Mouse (Mus musculus) right cerebral cortex, postnatal 36 days (tissue): ENCODE results near the gene Bicral.
"Not testable (repeated sequence)": the region's sequence is repeated elsewhere in the genome, so short reads cannot be mapped to it uniquely, and the experiment has no call there.

ENCODE experiments used
- DNase-seq, 2 experiments: peaks; one replicate each; pipeline ENCODE4 v3.0.0; 2022; ENCODE audit warnings: low spot score in 2 of 2, mixed read lengths in 1 of 2

The Bicral gene

GRCm38 (mm10) chr17:46799680-46800079 is 58.6 kb downstream of the Bicral start:
- DNase-seq, result no peak

GRCm38 (mm10) chr17:46797386-46797785 is 60.9 kb downstream of the Bicral start:
- no peak for DNase-seq

GRCm38 (mm10) chr17:46796743-46797142 is 61.5 kb downstream of the Bicral start:
- no peak for DNase-seq

- DNase-seq, result no peak
Observed at GRCm38 (mm10) chr17:46792963-46793362, 65.3 kb downstream of the Bicral start.

GRCm38 (mm10) chr17:46787974-46788373 is 70.3 kb downstream of the Bicral start:
- DNase-seq, result not testable (repeated sequence)

- DNase-seq, result no peak
Observed at GRCm38 (mm10) chr17:46786952-46787351, 71.3 kb downstream of the Bicral start.

- DNase-seq, result no peak
Observed at GRCm38 (mm10) chr17:46783222-46783565, 75.1 kb downstream of the Bicral start.

GRCm38 (mm10) chr17:46782341-46783221 is 75.7 kb downstream of the Bicral start, which contains the start of gene Rpl7l1:
TSS of gene Rpl7l1 (minus strand) at chr17:46782672.
- DNase-seq, result peak; percentile 82 to 87

- no peak for DNase-seq
Observed at GRCm38 (mm10) chr17:46781876-46782275, 76.4 kb downstream of the Bicral start.

GRCm38 (mm10) chr17:46776087-46776486 is 82.2 kb downstream of the Bicral start:
- no peak for DNase-seq

GRCm38 (mm10) chr17:46775070-46775469 is 83.2 kb downstream of the Bicral start:
- DNase-seq, result no peak

GRCm38 (mm10) chr17:46774131-46774472 is 84.2 kb downstream of the Bicral start:
- DNase-seq, result no peak

GRCm38 (mm10) chr17:46773278-46774130 is 84.8 kb downstream of the Bicral start:
- no peak for DNase-seq

- peak; percentile 73 to 81 for DNase-seq
Observed at GRCm38 (mm10) chr17:46772404-46773277, 85.6 kb downstream of the Bicral start, which contains the start of gene 2310039H08Rik. TSS of gene 2310039H08Rik (plus strand) at chr17:46772635.

GRCm38 (mm10) chr17:46772038-46772403 is 86.3 kb downstream of the Bicral start:
- DNase-seq, result no peak

- DNase-seq, result no peak
Observed at GRCm38 (mm10) chr17:46771616-46772015, 86.7 kb downstream of the Bicral start.

- no peak for DNase-seq
Observed at GRCm38 (mm10) chr17:46771025-46771424, 87.3 kb downstream of the Bicral start.

- DNase-seq, result no peak
Observed at GRCm38 (mm10) chr17:46770546-46770945, 87.7 kb downstream of the Bicral start.

- no peak for DNase-seq
Observed at GRCm38 (mm10) chr17:46767868-46768267, 90.4 kb downstream of the Bicral start.

- peak; percentile 72 to 76 for DNase-seq
Observed at GRCm38 (mm10) chr17:46764916-46765315, 93.4 kb downstream of the Bicral start.

- no peak for DNase-seq
Observed at GRCm38 (mm10) chr17:46763544-46763943, 94.7 kb downstream of the Bicral start, which contains the start of gene Ptcra. TSS of gene Ptcra (minus strand) at chr17:46763712.
